Mouse (Mus musculus): Measurements from ENCODE around the gene Tex2.
A peak's percentile ranks its signal among the peaks of the same experiment; 100 is the strongest.

Tex2 gene

GRCm38 (mm10) chr11:106482867-106483266, 130.4 kb downstream of the Tex2 start:
- no peak for DNase-seq

- no peak for DNase-seq
Measured at GRCm38 (mm10) chr11:106481651-106482050, 131.6 kb downstream of the Tex2 start.

- DNase-seq, result no peak
Measured at GRCm38 (mm10) chr11:106480530-106480885, 132.7 kb downstream of the Tex2 start.

- no peak for DNase-seq
Measured at GRCm38 (mm10) chr11:106479619-106480529, 133.3 kb downstream of the Tex2 start.

GRCm38 (mm10) chr11:106478745-106479144, 134.5 kb downstream of the Tex2 start:
- no peak for DNase-seq

- DNase-seq, result no peak
Measured at GRCm38 (mm10) chr11:106477505-106478160, 135.6 kb downstream of the Tex2 start.

GRCm38 (mm10) chr11:106475309-106475708, 137.9 kb downstream of the Tex2 start:
- DNase-seq, result no peak

- DNase-seq, result no peak
Measured at GRCm38 (mm10) chr11:106471629-106472028, 141.6 kb downstream of the Tex2 start.

- no peak for DNase-seq
Measured at GRCm38 (mm10) chr11:106468509-106468908, 144.7 kb downstream of the Tex2 start.

GRCm38 (mm10) chr11:106465932-106466331, 147.3 kb downstream of the Tex2 start:
- no peak for DNase-seq

- DNase-seq, result no peak
Measured at GRCm38 (mm10) chr11:106465545-106465903, 147.7 kb downstream of the Tex2 start.

GRCm38 (mm10) chr11:106464681-106465544, 148.3 kb downstream of the Tex2 start:
- DNase-seq, result no peak

GRCm38 (mm10) chr11:106463845-106464244, 149.4 kb downstream of the Tex2 start:
- DNase-seq, result no peak

GRCm38 (mm10) chr11:106462309-106462708, 150.9 kb downstream of the Tex2 start:
- peak; percentile 24 for DNase-seq

GRCm38 (mm10) chr11:106461145-106461932, 151.9 kb downstream of the Tex2 start:
- no peak for DNase-seq

GRCm38 (mm10) chr11:106460671-106461070, 152.6 kb downstream of the Tex2 start:
- no peak for DNase-seq

- no peak for DNase-seq
Measured at GRCm38 (mm10) chr11:106458540-106458939, 154.7 kb downstream of the Tex2 start.
